Mouse (Mus musculus) hematopoietic stem cell, adult 5-6 weeks (primary cell): ENCODE results near the gene Rev1. TPM values are rescaled to one million over a fixed set of nuclear protein-coding genes. Genes with fewer than 3 reads are reported as not detected.

ENCODE experiments used
- ATAC-seq, 2 experiments: fragments of 125-278 bp in 1 of 2; replicated peaks in 1 of 2; 2 replicates each; pipeline ENCODE4 v1.8.0; 2016 to 2017; ENCODE audit warnings: inconsistent platforms in 2 of 2, mild to moderate bottlenecking in 2 of 2, moderate number of reproducible peaks in 2 of 2, low read depth in 1 of 2, moderate TSS enrichment in 1 of 2; ENCODE audit not compliant: low FRiP score in 2 of 2, poor library complexity in 2 of 2, severe bottlenecking in 2 of 2, insufficient read depth in 1 of 2, low TSS enrichment in 1 of 2
- total RNA-seq: library from RNA; stranded (forward); fragments of 172-1452, 232-1000 nt; gene quantifications from 2 replicates; pipeline ENCODE4 v1.2.3, GENCODE M21; 2017

Rev1 gene
- 55.2 and 65.0 TPM in 2 replicates for total RNA-seq

DNA sequence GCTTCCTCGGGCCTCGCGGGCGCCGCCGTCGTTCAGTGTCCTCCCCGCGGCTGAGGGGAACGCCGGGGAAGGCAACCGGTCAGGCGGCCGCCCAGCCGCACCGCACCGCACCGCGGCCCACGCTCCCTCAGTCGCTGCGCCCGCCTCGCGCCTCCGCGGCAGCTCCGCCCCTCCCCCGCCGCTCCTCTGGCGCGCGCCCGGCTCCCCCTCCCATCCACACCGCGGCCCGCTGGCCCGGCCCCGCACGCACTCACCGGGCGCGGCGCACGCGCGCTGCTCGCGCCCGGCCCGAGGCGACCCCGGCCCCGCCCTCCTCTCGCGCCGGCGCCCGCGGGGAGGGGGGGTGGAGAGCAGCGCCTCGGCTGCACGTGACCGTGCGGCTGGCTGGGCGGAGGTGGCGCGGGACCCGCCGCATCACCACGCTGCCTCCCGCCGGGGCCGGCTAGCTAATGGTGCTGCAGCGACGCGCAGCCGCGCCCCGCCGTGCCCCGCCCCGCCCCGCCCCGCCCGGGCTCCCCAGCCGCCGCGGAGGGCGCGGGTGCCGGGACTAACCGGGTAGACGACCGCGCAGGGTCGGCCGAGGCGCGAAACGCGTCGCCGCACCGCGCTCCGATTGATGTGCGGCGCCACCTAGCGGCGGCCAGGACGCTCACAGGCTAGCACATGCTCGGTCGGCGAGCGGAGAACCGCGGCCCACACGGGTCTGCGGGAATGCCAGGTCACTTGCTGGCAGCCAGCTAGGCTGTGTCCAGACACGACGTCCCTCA lies at the start of gene Rev1:
TSS of gene Rev1 (minus strand) at position 301 of the 767 bp plus-strand sequence.
- peak; percentile 76 to 84 for ATAC-seq

DNA sequence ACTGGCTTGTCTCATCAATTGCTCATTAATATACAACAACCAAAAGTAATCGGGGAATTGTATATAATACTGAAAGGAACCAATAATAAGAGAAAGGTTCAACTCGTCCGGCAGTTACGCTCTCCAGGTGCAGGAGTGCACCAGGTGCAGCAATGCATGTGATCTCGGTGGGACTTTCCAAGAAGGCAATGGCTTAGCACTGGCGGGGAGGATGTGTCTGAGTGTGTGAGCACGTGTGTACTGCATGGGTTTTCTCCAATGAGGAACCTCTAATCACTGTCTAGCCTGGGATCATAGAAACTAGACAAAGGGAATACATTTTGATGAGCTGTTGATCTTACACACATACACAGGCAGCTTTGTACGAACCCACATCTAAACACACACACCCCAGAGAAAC lies 49.3 kb upstream of the Rev1 start:
- ATAC-seq, result no peak

DNA sequence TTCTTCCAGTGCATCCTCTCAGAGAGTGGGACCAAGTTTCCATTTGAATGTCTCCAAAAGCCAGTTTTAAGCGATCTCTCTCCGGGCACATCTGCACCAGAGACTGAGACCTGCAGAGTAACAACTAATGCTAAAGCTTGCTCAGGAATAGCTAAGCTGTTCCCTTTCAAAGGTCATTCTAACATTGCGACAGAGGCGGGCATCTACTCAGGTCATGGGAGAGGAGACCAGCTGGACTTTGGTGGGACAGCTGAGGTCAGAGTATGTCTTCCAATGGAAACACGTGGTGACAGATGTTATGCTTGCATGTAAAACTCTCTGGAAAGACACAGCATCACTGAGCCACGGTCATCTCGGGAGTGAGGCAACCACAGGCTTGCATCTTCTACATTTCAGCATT lies 46.5 kb upstream of the Rev1 start:
- ATAC-seq, result no peak

DNA sequence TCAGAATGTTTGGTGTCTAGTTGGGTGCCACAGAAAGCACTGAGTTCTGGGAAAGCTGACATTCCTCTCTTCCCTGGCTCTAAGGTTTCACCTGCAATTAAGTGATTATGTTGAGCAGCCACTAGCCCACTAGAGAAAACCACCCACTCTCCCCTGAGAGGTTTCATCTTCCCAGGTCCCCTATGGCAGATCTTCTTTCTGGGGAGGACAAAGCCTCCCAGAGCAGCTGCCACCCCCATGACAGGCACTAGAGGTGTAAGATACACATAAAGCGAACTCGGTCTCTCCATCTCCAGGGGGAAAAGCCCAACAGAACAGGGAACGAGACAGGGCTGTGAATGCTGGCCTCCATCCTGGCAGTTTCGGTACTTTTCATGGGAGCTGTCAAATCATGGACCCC lies 42.3 kb upstream of the Rev1 start:
- ATAC-seq, result no peak

DNA sequence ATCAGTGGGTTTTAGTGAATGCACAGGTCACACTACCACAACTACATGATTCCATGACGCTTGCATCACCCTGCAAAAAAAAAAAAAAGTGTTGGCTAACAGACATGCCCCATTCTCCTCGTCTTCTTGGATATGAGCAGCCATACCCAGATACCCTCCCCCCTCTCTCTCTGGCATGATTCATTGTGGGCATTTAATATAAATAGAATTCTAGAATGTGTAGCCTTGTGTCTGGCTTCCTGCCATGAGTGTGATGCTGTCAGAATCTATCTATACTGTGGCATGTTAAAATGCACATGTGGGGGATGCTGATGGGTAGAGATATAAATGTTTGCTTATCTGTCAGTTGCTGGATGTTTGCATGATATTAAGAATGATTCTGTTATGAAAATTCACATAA lies 36.1 kb upstream of the Rev1 start:
- ATAC-seq, result no peak

DNA sequence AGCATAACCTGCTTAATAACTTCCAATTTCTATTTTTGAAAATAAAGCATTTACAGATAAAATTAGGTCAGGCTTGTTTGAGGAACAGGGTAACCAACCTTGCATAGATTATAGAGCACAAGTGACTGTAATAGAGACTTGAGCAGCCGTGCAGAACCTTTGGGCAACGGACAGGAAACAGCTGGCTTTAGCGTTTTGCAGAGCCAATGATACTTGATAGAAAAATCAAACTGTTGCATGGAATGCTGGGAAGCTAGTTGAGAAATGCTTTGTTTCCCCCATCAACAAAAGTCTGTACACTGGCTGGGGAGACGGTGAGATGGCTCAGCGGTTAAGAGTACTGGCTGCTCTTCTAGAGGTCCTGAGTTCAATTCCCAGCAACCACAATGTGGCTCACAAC lies 20.5 kb upstream of the Rev1 start:
- no peak for ATAC-seq

DNA sequence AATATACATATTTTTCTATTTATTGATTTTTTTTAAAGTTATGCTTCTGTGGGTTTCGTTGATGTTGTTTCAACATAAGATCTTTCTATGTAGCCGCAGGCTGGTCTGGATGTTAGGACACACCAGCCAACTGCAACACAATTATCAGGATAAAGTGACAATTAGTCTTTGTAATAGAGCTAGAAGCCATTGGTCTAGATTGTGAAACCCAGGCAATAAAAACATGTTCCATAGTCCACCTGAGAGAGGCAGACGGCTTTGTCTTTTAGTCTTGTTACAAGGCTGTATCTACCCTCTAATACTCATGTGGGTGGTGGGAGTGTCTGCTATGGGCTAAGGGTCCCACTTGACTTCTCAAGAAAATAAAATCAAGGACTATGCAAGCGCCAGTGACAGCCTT lies 16.4 kb upstream of the Rev1 start:
- ATAC-seq, result no peak

DNA sequence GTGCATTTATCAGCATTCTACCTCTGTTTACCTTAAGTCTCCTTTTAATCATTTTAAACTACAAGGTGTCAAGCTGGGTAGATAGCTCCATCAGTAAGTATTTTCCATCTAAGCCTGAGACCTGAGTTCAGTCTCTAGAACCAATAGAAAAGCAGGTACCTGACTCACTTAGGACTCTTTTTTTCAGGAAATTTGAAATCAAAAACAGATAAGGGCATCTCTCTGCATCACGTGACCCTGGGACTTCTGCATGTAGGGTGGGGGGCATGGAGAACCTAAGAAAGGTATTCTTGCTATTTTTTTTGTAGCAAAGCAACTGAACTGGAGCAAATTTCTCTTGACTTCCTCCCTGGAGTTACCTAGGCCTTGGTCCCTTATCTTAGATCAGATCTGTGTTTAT lies 11.8 kb upstream of the Rev1 start:
- no peak for ATAC-seq

DNA sequence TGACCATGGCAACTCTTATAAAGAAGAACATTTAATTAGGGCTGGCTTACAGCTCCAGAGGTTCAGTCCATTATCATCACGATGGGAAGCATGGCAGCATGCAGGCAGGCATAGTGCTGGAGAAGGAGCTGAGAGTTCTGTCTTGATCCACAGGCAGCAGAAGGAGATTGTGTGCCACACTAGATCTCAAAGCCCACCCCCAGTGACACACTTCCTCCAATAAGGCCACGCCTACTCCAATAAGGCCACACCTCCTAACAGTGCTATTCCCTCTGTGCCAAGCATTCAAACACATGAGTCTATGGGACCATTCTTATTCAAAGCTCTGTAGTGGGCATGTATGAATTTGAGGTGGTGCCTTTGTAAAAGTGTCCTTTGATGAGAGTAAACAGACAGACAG lies 11.3 kb upstream of the Rev1 start:
- ATAC-seq, result no peak

DNA sequence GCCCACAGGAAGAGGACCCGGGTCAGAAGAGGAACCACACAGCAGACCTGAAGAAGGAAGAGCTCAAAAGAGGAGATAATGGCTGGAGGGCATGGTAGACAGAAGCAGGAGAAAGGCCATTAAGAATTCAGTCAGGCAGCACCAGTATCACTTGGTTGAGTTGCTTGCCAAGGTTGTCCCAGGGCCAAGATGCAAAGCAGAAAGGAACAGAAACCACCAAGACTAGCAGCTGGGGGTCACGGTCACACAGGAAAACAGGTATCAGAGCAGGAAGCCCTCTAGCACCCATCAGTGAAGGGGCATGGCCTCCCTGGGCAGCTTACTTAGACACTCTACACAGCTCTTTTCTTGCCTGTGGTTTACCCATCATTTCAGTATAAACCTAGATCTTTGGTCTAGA lies 9.8 kb upstream of the Rev1 start:
- no peak for ATAC-seq

DNA sequence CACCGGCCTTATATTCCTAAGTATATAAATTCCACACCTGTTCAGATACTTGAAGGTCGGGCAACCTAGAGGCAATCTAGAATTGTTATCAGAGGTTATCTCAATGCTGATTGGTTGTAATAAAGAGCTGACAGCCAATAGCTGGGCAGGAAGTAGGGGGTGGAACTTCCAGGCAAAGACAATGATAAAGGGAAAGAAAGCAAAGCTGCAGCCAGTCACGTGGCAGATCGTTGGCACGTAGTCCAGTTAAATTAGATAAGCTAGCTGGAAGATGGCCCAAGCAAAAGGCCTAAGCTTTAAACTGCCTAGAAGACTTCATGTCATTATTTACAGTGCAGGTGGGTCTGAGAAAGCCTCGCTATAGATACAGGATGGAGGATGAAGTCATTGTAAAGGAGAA lies 3.3 kb upstream of the Rev1 start:
- no peak for ATAC-seq

DNA sequence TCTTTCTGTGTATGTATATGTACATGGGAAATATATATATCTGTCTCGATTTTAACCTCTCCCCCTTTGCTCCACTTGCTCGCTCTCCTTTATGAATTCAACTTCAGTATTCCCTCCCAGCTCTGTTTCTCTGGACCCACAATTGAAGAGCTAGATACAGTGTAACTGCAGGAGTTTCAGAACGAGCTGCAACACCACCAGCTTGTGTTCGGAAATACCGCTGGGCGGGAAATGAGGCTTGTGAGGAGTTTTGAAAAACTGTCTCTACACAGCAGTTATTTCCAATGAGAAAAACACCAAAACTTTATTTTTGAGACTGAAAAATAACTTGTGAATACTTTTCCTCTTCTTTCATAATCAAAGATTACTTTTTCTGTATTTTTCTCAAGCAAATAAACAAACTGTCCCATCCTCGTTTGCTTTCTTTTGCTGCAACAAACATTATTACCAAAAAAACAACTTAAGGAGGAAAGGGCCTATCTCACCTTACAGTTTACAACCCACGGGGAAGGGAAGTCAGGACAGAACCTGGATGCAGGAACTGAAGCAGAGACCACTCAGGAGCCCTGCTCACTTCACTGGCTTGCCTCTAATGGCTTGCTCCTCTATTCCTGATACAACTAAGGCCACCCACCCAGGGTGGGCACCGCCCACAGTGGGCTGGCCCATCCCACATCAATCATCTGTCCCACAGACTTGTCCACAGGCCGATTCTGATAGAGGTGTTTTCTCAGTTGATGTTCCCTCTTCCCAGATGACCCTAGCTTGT lies 1.3 kb upstream of the Rev1 start:
- no peak for ATAC-seq

DNA sequence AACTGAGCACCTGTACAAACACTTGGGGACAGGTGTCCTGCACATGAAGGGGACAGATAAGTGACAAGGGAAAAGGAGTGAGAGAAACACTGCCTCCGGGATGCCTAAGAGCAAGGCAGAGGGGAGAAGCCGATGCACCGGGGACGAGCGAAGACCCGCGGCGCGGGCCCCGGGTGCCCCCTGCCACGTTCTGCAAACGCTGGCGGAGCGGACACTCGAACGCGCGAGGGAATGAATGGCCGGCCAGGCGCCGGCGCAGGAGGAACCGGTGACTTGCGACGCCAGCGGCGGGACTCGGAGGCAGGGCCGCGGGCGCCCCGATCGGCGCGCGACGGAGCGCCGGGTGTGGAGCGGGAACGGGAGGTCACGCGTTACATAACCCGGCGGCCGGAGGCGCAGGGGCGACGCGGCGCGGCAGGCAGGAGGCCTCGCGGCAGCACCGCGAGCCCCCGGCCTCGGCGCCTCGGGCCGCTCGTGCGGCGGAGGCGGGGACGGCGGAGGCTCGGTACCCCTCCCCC lies 623 bp downstream of the Rev1 start:
- 0 out of 4 replicates have a peak, but pooled peaks of 1 of the 2 experiments have one; percentile 28 for ATAC-seq

DNA sequence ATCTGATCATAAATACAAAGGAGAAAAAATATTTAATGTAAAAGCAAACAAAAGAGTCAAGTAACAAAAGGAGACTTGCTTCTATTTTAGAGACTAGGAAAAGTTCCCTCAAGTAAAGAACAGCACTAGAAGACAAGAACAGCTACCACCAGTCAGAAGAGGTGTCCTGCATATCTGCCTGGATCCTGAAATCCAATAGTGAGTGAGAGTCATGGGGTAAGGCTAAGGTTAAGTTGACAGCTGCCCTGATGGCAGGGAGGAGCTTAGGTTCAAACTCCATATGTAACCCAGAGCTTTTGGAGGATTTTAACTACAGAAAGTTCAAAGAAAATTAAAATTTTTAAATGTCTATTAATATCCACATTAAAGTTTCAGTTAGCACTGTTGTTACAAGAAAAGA lies 2.6 kb downstream of the Rev1 start:
- no peak for ATAC-seq

DNA sequence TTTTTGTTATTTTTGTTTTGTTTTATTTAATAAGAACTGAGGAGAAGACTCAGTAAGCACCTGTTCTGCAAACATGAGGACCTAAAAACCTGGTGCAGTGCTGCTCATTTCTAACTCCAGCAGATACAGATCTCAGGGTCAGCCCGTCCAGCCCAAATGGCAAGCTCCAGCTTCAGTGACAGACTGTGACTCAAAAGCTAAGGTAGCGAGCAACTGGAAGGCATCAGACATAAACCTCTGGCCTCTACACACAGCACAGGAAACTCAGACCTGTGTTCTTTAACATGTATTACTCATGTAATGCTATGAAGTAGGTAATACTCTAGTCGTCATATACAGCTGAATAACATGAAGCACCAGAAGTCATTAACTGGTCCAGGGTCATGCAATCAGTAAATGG lies 3.2 kb downstream of the Rev1 start:
- no peak for ATAC-seq

DNA sequence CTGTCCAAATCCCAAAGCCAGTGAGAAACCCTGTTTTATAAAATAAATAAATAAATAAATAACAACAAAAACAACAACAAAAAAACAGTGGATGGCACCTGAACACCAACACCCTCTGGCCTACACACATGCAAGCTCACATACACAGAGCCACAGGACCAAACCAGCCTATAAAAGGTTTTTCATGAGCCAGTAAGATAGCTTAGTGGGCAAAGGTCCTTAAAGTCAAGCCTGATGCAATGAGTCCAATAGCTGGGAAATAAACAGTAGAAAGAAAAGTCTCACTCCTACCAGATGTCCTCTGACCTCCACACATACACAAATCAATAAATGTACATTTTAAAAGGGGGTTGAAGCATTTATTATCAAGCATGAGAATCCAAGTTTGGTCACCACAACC lies 5.3 kb downstream of the Rev1 start:
- ATAC-seq, result no peak

DNA sequence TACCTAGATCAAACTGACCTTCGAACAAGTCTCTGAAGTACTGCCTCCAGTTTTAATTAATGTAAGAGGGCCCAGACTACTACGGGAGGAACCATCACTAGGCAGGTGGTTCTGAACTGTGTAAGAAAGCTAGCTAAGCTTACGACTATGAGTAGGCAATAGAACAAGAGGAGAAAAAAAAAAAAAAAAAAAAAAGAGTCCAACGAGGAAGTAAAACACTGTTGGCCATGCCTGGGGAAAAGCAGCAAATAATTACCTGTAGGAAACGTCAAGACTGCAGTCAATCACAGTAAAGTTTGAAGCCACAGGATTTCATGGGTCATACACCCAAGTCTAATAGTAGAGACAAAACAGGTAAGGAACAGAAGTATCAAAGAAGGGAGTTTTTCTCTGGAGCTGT lies 8.7 kb downstream of the Rev1 start:
- ATAC-seq, result no peak

DNA sequence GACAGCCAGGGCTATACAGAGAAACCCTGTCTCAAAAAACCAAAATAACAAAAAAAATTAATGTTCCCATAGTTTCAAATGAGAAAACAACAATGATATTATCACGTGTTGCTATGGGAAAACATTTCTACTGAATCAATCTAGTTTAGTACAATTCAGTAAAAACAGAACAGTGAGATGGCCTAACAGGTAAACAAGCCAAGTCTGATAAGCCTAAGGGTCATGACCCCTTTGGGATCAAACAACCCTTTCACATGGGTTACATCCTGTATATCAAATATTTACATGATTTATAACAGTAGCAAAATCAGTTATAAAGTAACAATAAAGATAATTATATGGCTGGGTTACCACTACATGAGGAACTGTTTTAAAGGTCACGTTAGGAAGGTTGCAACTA lies 11.0 kb downstream of the Rev1 start:
- no peak for ATAC-seq

DNA sequence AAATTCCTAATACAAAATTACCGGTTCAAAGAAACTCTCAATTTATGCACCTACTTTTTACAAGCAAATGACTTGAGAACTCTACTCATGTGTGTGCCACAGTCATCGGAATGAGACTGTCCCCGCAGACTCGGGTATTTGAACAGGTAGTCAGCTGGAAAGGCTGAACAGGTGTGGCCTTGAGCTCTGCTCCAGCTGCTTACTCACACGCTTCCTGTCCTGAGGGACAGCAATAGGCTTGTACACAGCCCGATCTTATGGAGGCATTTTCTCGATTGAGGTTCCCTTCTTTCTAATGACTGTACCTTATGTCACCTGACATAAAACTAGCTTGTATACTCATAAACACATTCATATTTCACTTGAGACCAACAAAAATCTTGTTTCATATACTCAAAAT lies 19.8 kb downstream of the Rev1 start:
- no peak for ATAC-seq
